ENCODE assay signal across 8 mouse cellular contexts in genomic region chr5:143288378-143288911, GRCm38 (mm10). TPM values are rescaled to one million over a fixed set of nuclear protein-coding genes. Genes with fewer than 3 reads are reported as not detected.
DNase-seq lines count a peak whose midpoint lies in the region; ATAC-seq and TF ChIP-seq lines count a peak whose summit lies in the region.

No protein-coding gene starts in this region.

- H3K4me1 ChIP-seq in heart, embryonic 12.5 days (replicated peaks), result peaks cover 24% of the 10 kb centered on the region
- H3K4me1 ChIP-seq in hindbrain, postnatal 0 days (ENCODE audit: insufficient read depth, low read length), result 0 out of 2 replicates have a peak, but pooled peaks cover 2% of the 10 kb centered on the region
- H3K4me1 ChIP-seq in midbrain, embryonic 11.5 days (ENCODE audit: control insufficient read depth, insufficient read depth, low read length), result peaks cover 5% of the 10 kb centered on the region; the same call in 1 of the 2 replicates

- ATAC-seq in heart, embryonic 12.5 days (ENCODE audit: insufficient number of reproducible peaks, low FRiP score), result no peak
- ATAC-seq in common myeloid progenitor, adult 5-6 weeks (replicated peaks; ENCODE audit: low read depth, poor library complexity, severe bottlenecking), result peak; percentile 58
- no peak for ATAC-seq in hindbrain, postnatal 0 days
- no peak for ATAC-seq in midbrain, embryonic 11.5 days (ENCODE audit: low FRiP score)

- H3K9ac ChIP-seq in heart, embryonic 12.5 days, result no peak overlapping the region
- 0 out of 2 replicates have a peak overlapping the region, but pooled peaks have one; percentile 2 for H3K9ac ChIP-seq in hindbrain, postnatal 0 days (replicated peaks; ENCODE audit: low read length)
- peak overlapping the region; percentile 36; the same call in 1 of the 2 replicates for H3K9ac ChIP-seq in midbrain, embryonic 11.5 days (ENCODE audit: low read length)

- H3K27ac ChIP-seq in heart, embryonic 12.5 days (ENCODE audit: poor library complexity, severe bottlenecking), result no peak overlapping the region
- H3K27ac ChIP-seq in hindbrain, postnatal 0 days, result no peak overlapping the region
- H3K27ac ChIP-seq in midbrain, embryonic 11.5 days (ENCODE audit: low read depth, low read length), result no peak overlapping the region

- WGBS in heart, embryonic 12.5 days, result 12% methylated on average over 9 of the region's 9 CpGs
- 24% methylated on average over 9 of the region's 9 CpGs for WGBS in hindbrain, postnatal 0 days
- WGBS in midbrain, embryonic 11.5 days, result 9% methylated on average over 8 of the region's 9 CpGs

- no peaks in the 10 kb centered on the region; the same call in 1 of the 2 replicates for H3K9me3 ChIP-seq in heart, embryonic 12.5 days (replicated peaks)
- no peaks in the 10 kb centered on the region for H3K9me3 ChIP-seq in hindbrain, postnatal 0 days (ENCODE audit: low read length)
- H3K9me3 ChIP-seq in midbrain, embryonic 11.5 days (ENCODE audit: control insufficient read depth, low read length), result no peaks in the 10 kb centered on the region

- no peak for DNase-seq in heart, postnatal 4 days
- DNase-seq in hindbrain, postnatal 0 days (ENCODE audit: low spot score), result no peak
- DNase-seq in midbrain, embryonic 11.5 days (ENCODE audit: low spot score, missing footprints), result peak; percentile 91
- DNase-seq in right cerebral cortex, postnatal 10 days (ENCODE audit: low spot score in 2 of 2), result no peak
- no peak for DNase-seq in kidney, postnatal 10 days
- DNase-seq in thymus, postnatal 0 days (ENCODE audit: low spot score), result no peak

- peaks cover 97% of the 10 kb centered on the region for H3K27me3 ChIP-seq in heart, embryonic 12.5 days (replicated peaks)
- peaks cover 26% of the 10 kb centered on the region for H3K27me3 ChIP-seq in hindbrain, postnatal 0 days (ENCODE audit: insufficient read depth, low read length)
- peaks cover 51% of the 10 kb centered on the region for H3K27me3 ChIP-seq in midbrain, embryonic 11.5 days (ENCODE audit: control insufficient read depth, insufficient read depth, low read length)

- peak overlapping the region; percentile 72 for H3K4me2 ChIP-seq in heart, embryonic 12.5 days
- H3K4me2 ChIP-seq in hindbrain, postnatal 0 days (ENCODE audit: low read depth, low read length), result peak overlapping the region; percentile 46
- H3K4me2 ChIP-seq in midbrain, embryonic 11.5 days, result peak overlapping the region; percentile 47

- peak overlapping the region; percentile 40 for H3K4me3 ChIP-seq in heart, embryonic 12.5 days
- peak overlapping the region; percentile 25; the same call in 1 of the 2 replicates for H3K4me3 ChIP-seq in hindbrain, postnatal 0 days (ENCODE audit: low read length)
- peak overlapping the region; percentile 21 for H3K4me3 ChIP-seq in midbrain, embryonic 11.5 days (ENCODE audit: low read depth, low read length)

- TF ChIP-seq CTCF in hindbrain, postnatal 0 days (IDR thresholded peaks at IDR 0.05; ENCODE audit: low read depth), result no peak

- H3K36me3 ChIP-seq in heart, embryonic 12.5 days, result no peaks in the 10 kb centered on the region
- no peaks in the 10 kb centered on the region for H3K36me3 ChIP-seq in hindbrain, postnatal 0 days (ENCODE audit: insufficient read depth, low read length)
- H3K36me3 ChIP-seq in midbrain, embryonic 11.5 days (ENCODE audit: control insufficient read depth, insufficient read depth, low read length), result no peaks in the 10 kb centered on the region

RNA-seq across cellular contexts. Expression of gene Zfp853, which starts 5.0 kb away (rescaled TPM):
- polyA plus RNA-seq in heart, embryonic 12.5 days (2016; fragmentation: Nextera tagmentation; extraction: Ambion mirVana), result 0.09 TPM in 1 of 2 replicates, not detected in the other
- total RNA-seq in heart, postnatal 4 days (2021), result under 1 TPM; 0.31 to 0.47 TPM
- not detected in 2 replicates for total RNA-seq in common myeloid progenitor, adult 5-6 weeks (2017)
- 31.7 and 33.5 TPM in 2 replicates for total RNA-seq in hindbrain, postnatal 0 days (2014; rRNA removed)
- polyA plus RNA-seq in hindbrain, postnatal 0 days (2015; fragmentation: Nextera tagmentation; extraction: Ambion mirVana), result 0.53 and 0.61 TPM in 2 replicates
- 0.08 TPM in 1 of 2 replicates, not detected in the other for polyA plus RNA-seq in midbrain, embryonic 11.5 days (2014; fragmentation: Nextera tagmentation; extraction: Ambion mirVana)
- polyA plus RNA-seq in thymus, postnatal 0 days (2015; fragmentation: Nextera tagmentation; extraction: Ambion mirVana), result 0.04 and 0.08 TPM in 2 replicates

RNA-seq across cellular contexts. Expression of gene Zfp316, which starts 18.6 kb away (rescaled TPM):
- polyA plus RNA-seq in heart, embryonic 12.5 days (2016; fragmentation: Nextera tagmentation; extraction: Ambion mirVana), result 4.6 and 4.9 TPM in 2 replicates
- 1 to 10 TPM; 5.1 to 6.2 TPM for total RNA-seq in heart, postnatal 4 days (2021)
- 3.9 and 4.2 TPM in 2 replicates for total RNA-seq in common myeloid progenitor, adult 5-6 weeks (2017)
- total RNA-seq in hindbrain, postnatal 0 days (2014; rRNA removed), result 28.0 and 31.3 TPM in 2 replicates
- polyA plus RNA-seq in hindbrain, postnatal 0 days (2015; fragmentation: Nextera tagmentation; extraction: Ambion mirVana), result 5.4 and 6.2 TPM in 2 replicates
- polyA plus RNA-seq in midbrain, embryonic 11.5 days (2014; fragmentation: Nextera tagmentation; extraction: Ambion mirVana), result 4.3 and 4.5 TPM in 2 replicates
- polyA plus RNA-seq in thymus, postnatal 0 days (2015; fragmentation: Nextera tagmentation; extraction: Ambion mirVana), result 0.75 and 0.78 TPM in 2 replicates

RNA-seq across cellular contexts. Expression of gene E130309D02Rik, which starts 26.7 kb away (rescaled TPM):
- polyA plus RNA-seq in heart, embryonic 12.5 days (2016; fragmentation: Nextera tagmentation; extraction: Ambion mirVana), result 26.9 and 27.6 TPM in 2 replicates
- total RNA-seq in heart, postnatal 4 days (2021), result 10 to 100 TPM; 21.8 to 22.6 TPM
- total RNA-seq in common myeloid progenitor, adult 5-6 weeks (2017), result 13.7 and 22.0 TPM in 2 replicates
- 42.0 and 44.4 TPM in 2 replicates for total RNA-seq in hindbrain, postnatal 0 days (2014; rRNA removed)
- polyA plus RNA-seq in hindbrain, postnatal 0 days (2015; fragmentation: Nextera tagmentation; extraction: Ambion mirVana), result 21.7 and 23.9 TPM in 2 replicates
- polyA plus RNA-seq in midbrain, embryonic 11.5 days (2014; fragmentation: Nextera tagmentation; extraction: Ambion mirVana), result 41.5 and 46.6 TPM in 2 replicates
- polyA plus RNA-seq in thymus, postnatal 0 days (2015; fragmentation: Nextera tagmentation; extraction: Ambion mirVana), result 43.4 and 47.8 TPM in 2 replicates

RNA-seq across cellular contexts. Expression of gene Zdhhc4, which starts 40.6 kb away (rescaled TPM):
- 51.9 and 56.5 TPM in 2 replicates for polyA plus RNA-seq in heart, embryonic 12.5 days (2016; fragmentation: Nextera tagmentation; extraction: Ambion mirVana)
- total RNA-seq in heart, postnatal 4 days (2021), result 10 to 100 TPM; 35.6 to 37.3 TPM
- total RNA-seq in common myeloid progenitor, adult 5-6 weeks (2017), result 35.8 and 36.3 TPM in 2 replicates
- total RNA-seq in hindbrain, postnatal 0 days (2014; rRNA removed), result 79.6 and 84.4 TPM in 2 replicates
- polyA plus RNA-seq in hindbrain, postnatal 0 days (2015; fragmentation: Nextera tagmentation; extraction: Ambion mirVana), result 92.1 and 96.7 TPM in 2 replicates
- polyA plus RNA-seq in midbrain, embryonic 11.5 days (2014; fragmentation: Nextera tagmentation; extraction: Ambion mirVana), result 68.1 and 73.7 TPM in 2 replicates
- polyA plus RNA-seq in thymus, postnatal 0 days (2015; fragmentation: Nextera tagmentation; extraction: Ambion mirVana), result 88.6 and 97.2 TPM in 2 replicates

RNA-seq across cellular contexts. Expression of gene Zfp12, which starts 53.5 kb away (rescaled TPM):
- polyA plus RNA-seq in heart, embryonic 12.5 days (2016; fragmentation: Nextera tagmentation; extraction: Ambion mirVana), result 10.3 and 11.3 TPM in 2 replicates
- 10 to 100 TPM; 10.4 to 10.8 TPM for total RNA-seq in heart, postnatal 4 days (2021)
- total RNA-seq in common myeloid progenitor, adult 5-6 weeks (2017), result 17.9 and 24.4 TPM in 2 replicates
- 32.6 and 33.5 TPM in 2 replicates for total RNA-seq in hindbrain, postnatal 0 days (2014; rRNA removed)
- 12.2 and 12.3 TPM in 2 replicates for polyA plus RNA-seq in hindbrain, postnatal 0 days (2015; fragmentation: Nextera tagmentation; extraction: Ambion mirVana)
- 22.0 and 25.9 TPM in 2 replicates for polyA plus RNA-seq in midbrain, embryonic 11.5 days (2014; fragmentation: Nextera tagmentation; extraction: Ambion mirVana)
- polyA plus RNA-seq in thymus, postnatal 0 days (2015; fragmentation: Nextera tagmentation; extraction: Ambion mirVana), result 7.9 and 8.1 TPM in 2 replicates
